Mouse (Mus musculus) heart, adult 2 months (tissue): Measurements from ENCODE around the gene Gprc5b. TPM values are rescaled to one million over a fixed set of nuclear protein-coding genes. Genes with fewer than 3 reads are reported as not detected.

Experiments used
- DNase-seq, 2 experiments: peaks; one replicate each; pipeline ENCODE4 v3.0.0; 2021
- H3K27ac ChIP-seq: fragments of 200-600 bp; 2 replicates; pipeline ENCODE4 v1.8.1; 2022
- H3K27me3 ChIP-seq: fragments of 200-500 bp; 2 replicates; pipeline ENCODE4 v1.6.1; 2012; ENCODE audit warnings: mild to moderate bottlenecking, low read length, inconsistent platforms, mixed read lengths; ENCODE audit not compliant: control insufficient read depth, insufficient read depth
- H3K36me3 ChIP-seq: fragments of 200-500 bp; 2 replicates; pipeline ENCODE4 v1.6.1; 2012; ENCODE audit warnings: low read length, inconsistent platforms; ENCODE audit not compliant: control insufficient read depth, insufficient read depth
- H3K4me1 ChIP-seq: fragments of 200-500 bp; 2 replicates; pipeline ENCODE4 v1.6.1; 2011; ENCODE audit warnings: low read length; ENCODE audit not compliant: control insufficient read depth, insufficient read depth
- H3K4me3 ChIP-seq: fragments of 200-600 bp; 2 replicates; pipeline ENCODE4 v1.8.1; 2022
- H3K79me2 ChIP-seq: fragments of 200-500 bp; replicated peaks from 2 replicates; pipeline ENCODE4 v1.6.1; 2012; ENCODE audit warnings: mild to moderate bottlenecking, inconsistent platforms, low read length, moderate library complexity, mixed read lengths; ENCODE audit not compliant: control insufficient read depth, insufficient read depth
- H3K9ac ChIP-seq: fragments of 200-500 bp; 2 replicates; pipeline ENCODE4 v1.6.1; 2012; ENCODE audit warnings: low read depth, mild to moderate bottlenecking, control low read depth, inconsistent platforms, low read length, mixed read lengths
- CTCF ChIP-seq: fragments of 200-600 bp; IDR thresholded peaks from 2 replicates; pipeline ENCODE4 v1.8.1; 2022; ENCODE audit warnings: antibody characterized with exemption, mild to moderate bottlenecking, moderate library complexity
- EP300 ChIP-seq: fragments of 200-500 bp; IDR thresholded peaks from 2 replicates; pipeline ENCODE4 v1.6.1; 2011; ENCODE audit warnings: low read depth, low read length, control low read depth; ENCODE audit not compliant: insufficient read depth
- POLR2A ChIP-seq: fragments of 200-500 bp; IDR thresholded peaks from 2 replicates; pipeline ENCODE4 v1.6.1; 2011; ENCODE audit warnings: mild to moderate bottlenecking, low read depth, low read length, control low read depth; ENCODE audit not compliant: insufficient read depth
- WGBS: fragments of 180-500 bp; shearing (Covaris S2); methylation state at CpG from one replicate; pipeline ENCODE4 v1.1.7; 2018; 5-methylcytosine and 5-hydroxymethylcytosine counted together
- intact Hi-C: fragments of 180-260 bp; cut with DNase I; formaldehyde crosslinking; loops from one replicate; pipeline ENCODE4 v1.15.1; 2025
- polyA plus RNA-seq: library from polyadenylated mRNA; depleted of rRNA; stranded (reverse); fragments of >200 nt; gene quantifications from 2 replicates; pipeline ENCODE4 v1.2.3, GENCODE M21; 2012
- total RNA-seq, 2 experiments: library from RNA; stranded (reverse); gene quantifications; 2 replicates each; pipeline ENCODE4 v1.2.3; 2021

Gprc5b gene
- total and polyA plus RNA-seq, 3 experiments = 11.3 to 24.0 (median 11.6) TPM

DNA sequence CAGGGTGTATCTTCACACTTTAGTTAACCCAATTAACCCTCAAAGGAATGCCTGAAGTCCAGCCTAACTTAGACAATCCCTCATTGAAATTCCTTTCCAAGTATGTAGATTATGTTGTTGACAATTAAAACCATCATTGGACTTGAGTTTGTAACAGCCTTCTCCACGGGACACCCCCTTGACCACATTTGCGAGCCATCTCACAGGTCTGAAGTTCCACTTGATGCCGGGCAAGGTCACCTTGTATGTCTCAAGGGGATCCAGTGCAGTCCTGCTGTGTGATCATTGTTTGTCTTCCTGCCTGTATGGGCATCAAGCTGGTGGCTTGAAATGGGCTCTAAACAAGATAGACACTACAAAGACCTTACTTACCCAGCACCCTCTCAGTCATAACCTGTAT is 26.1 kb downstream of the Gprc5b start:
- no peak for TF ChIP-seq CTCF
- TF ChIP-seq EP300 = no peak
- no peak for TF ChIP-seq POLR2A
- H3K27me3 ChIP-seq = no peaks in the 10 kb centered on the region
- no peak overlapping the region for H3K4me3 ChIP-seq
- no peaks in the 10 kb centered on the region for H3K4me1 ChIP-seq
- H3K9ac ChIP-seq = no peak overlapping the region
- intact Hi-C loops = no loop called here
- no peak for DNase-seq
- WGBS = 82% methylated on average over 3 of the region's 3 CpGs
- no peak overlapping the region for H3K27ac ChIP-seq
- H3K36me3 ChIP-seq = no peaks in the 10 kb centered on the region
- no peaks in the 10 kb centered on the region for H3K79me2 ChIP-seq

DNA sequence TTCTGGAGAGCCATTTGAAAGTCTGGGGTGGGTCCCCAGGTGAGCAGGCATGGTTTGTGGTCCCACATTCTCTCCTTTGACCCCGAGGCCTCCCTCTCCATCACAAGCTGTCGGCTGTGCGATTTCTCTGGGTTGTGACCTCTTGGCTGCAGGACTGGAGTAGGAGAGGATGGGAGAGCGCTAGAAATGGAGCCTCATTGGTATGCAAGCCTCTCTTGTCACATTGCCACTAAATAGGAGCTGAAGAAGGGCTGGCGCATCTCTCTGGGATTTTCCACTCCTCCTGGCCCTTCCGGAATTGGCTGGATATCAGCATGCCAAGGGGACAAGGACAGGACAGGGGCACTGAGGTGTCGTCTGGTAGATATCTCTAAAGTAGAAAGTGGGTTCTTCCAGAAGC is 29.8 kb downstream of the Gprc5b start:
- TF ChIP-seq EP300 (no peak), CTCF (no peak), POLR2A (no peak)
- Histone ChIP-seq H3K4me1 (no peaks in the 10 kb centered on the region), H3K27ac (no peak overlapping the region), H3K27me3 (no peaks in the 10 kb centered on the region), H3K4me3 (no peak overlapping the region), H3K79me2 (no peaks in the 10 kb centered on the region), H3K9ac (no peak overlapping the region), H3K36me3 (no peaks in the 10 kb centered on the region)
- intact Hi-C loops = no loop called here
- no peak for DNase-seq
- WGBS = 24% methylated on average over 7 of the region's 7 CpGs

DNA sequence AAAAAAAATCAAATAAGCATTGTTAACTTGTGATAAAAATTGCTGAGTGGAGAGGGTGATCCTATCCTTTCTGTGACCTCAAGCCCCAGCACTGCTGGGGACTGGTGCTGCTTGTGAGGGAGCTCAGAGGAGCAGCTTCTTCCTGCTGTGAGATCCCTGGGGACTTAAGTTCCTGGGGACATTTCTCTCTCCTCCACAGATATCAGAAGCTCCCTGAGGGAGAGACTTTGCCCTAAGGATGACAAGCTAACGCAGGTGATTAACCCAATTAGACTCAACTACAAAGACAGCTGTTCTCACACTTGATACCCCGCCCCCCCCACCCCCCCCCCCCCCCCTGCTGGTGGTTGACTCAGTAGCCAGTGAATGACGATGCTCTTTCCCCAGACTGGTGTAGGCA is 30.2 kb downstream of the Gprc5b start:
- intact Hi-C loops = no loop called here
- no peak for DNase-seq
- Histone ChIP-seq H3K36me3 (no peaks in the 10 kb centered on the region), H3K4me1 (no peaks in the 10 kb centered on the region), H3K27me3 (no peaks in the 10 kb centered on the region), H3K27ac (no peak overlapping the region), H3K79me2 (no peaks in the 10 kb centered on the region), H3K9ac (no peak overlapping the region), H3K4me3 (no peak overlapping the region)
- 12% methylated on average over 3 of the region's 3 CpGs for WGBS
- TF ChIP-seq CTCF (no peak), EP300 (no peak), POLR2A (no peak)

DNA sequence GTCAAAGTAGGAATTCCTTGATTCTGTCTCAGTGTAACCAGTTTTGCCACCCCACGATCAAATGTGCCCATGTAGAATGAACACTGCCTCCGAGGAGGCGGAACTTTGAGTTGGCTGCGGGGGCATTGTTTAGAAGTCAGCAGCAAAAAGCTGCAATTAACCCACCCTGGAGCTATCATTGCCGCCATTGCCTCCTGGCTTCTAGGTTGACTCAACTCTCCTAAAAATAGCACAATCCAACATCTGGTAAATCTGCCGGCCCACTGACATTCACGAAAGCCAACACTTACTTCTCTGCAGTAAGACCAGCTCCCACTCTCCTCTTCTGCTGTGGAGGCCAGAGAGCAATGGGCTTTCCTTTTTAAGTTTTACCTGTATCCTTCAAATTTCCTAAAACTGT is 35.8 kb downstream of the Gprc5b start:
- H3K27me3 ChIP-seq = no peaks in the 10 kb centered on the region
- 50% methylated on average over 7 of the region's 7 CpGs for WGBS
- H3K36me3 ChIP-seq = no peaks in the 10 kb centered on the region
- H3K9ac ChIP-seq = no peak overlapping the region
- H3K27ac ChIP-seq = no peak overlapping the region
- H3K4me1 ChIP-seq = no peaks in the 10 kb centered on the region
- DNase-seq = no peak
- TF ChIP-seq POLR2A (no peak), EP300 (no peak), CTCF (no peak)
- no peaks in the 10 kb centered on the region for H3K79me2 ChIP-seq
- intact Hi-C loops = no loop called here
- no peak overlapping the region for H3K4me3 ChIP-seq

DNA sequence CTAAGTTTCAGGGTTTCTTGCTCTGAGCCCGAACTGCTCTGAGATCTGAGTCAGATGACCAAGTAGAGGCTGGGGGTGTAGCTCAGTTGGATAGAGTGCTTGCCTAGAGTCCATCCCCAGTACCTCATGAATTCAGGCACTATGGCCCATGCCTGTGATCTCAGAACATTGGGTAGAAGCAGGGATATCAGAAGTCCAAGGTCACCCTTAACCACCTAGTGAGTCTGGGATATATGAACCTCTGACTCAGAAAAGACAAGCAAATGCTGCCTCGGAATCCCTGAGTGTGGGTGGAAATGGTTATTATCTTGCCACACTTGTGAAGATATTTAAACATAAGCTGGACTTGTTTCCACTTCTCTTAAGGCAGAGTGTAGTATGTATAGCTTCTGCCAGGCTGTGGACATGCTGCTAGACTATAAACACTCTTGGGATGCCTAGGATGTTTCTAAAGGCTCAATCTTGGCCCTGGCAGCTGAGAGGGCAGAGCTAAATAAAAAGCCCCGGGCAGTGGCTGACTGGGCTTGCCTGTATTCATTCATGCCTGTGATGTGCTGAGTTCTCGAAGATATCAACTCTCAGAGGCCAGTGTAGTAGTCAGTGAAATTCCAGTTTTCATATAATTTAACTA is 38.3 kb downstream of the Gprc5b start:
- no peak for DNase-seq
- Histone ChIP-seq H3K79me2 (no peaks in the 10 kb centered on the region), H3K27me3 (no peaks in the 10 kb centered on the region), H3K4me3 (no peak overlapping the region), H3K36me3 (no peaks in the 10 kb centered on the region), H3K27ac (no peak overlapping the region), H3K4me1 (no peaks in the 10 kb centered on the region), H3K9ac (no peak overlapping the region)
- TF ChIP-seq POLR2A (no peak), EP300 (no peak), CTCF (no peak)
- WGBS = 59% methylated on average over 4 of the region's 4 CpGs
- intact Hi-C loops = no loop called here

DNA sequence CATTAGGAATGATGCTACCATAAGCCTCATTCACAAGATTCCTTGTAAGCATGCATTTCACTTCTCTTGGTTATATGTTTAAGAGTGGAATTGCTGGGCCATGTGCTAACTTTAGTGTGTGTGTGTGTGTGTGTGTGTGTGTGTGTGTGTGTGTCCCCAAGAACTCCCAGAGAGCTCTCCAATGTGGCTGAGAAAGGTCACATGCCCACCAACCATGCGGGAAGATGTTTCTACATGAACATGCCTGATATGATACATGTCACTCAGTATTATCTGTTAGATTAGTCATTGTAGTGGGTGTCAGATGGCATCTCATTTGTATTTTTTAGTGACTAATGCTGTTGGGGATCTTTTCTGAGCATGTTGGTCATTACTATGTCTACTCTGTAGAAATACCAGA is 40.0 kb downstream of the Gprc5b start:
- Histone ChIP-seq H3K79me2 (no peaks in the 10 kb centered on the region), H3K27ac (no peak overlapping the region), H3K4me1 (no peaks in the 10 kb centered on the region), H3K27me3 (no peaks in the 10 kb centered on the region), H3K36me3 (no peaks in the 10 kb centered on the region), H3K9ac (no peak overlapping the region), H3K4me3 (no peak overlapping the region)
- no peak for TF ChIP-seq CTCF
- no peak for TF ChIP-seq EP300
- TF ChIP-seq POLR2A = no peak
- 83% methylated on average over 1 of the region's 1 CpGs for WGBS
- DNase-seq = no peak
- intact Hi-C loops = no loop called here
